7 mouse cellular contexts compared by ENCODE assay signal in the genomic region with DNA sequence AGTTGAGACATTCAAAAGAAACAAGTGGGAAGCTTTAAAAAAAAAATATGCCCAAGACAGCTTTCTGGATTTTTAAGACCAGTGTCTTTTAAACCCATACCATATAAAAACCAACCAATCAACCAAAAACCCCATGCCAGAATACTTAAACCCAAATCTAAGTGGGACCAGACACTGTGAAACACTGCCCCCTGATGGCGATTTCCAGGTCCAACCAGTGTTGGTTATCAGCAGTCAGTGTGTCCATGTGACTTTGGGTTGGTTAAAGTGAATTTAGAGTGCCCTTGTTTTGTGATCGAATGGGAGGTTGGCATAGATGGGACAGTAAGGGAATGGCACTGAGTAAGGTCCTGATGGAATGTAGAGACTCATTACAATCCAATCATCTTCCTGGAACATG.
DNase-seq lines count a peak whose midpoint lies in the region; ATAC-seq and TF ChIP-seq lines count a peak whose summit lies in the region.

No protein-coding gene starts in this region.

- H3K79me2 ChIP-seq in C2C12 (ENCODE audit: control insufficient read depth, insufficient read depth) = no peaks in the 10 kb centered on the region

- no peak overlapping the region for H3ac ChIP-seq in C2C12 (ENCODE audit: control insufficient read depth, insufficient read length, low read depth)

- H3K36me3 ChIP-seq in C2C12 (ENCODE audit: control insufficient read depth, insufficient read depth) = no peaks in the 10 kb centered on the region
- no peaks in the 10 kb centered on the region for H3K36me3 ChIP-seq in forebrain, embryonic 14.5 days (ENCODE audit: control insufficient read depth, insufficient read depth, low read length)

- H3K4me3 ChIP-seq in layer of hippocampus, adult 2 months = no peak overlapping the region
- H3K4me3 ChIP-seq in C2C12 (ENCODE audit: insufficient read depth, poor library complexity, severe bottlenecking) = no peak overlapping the region
- no peak overlapping the region for H3K4me3 ChIP-seq in forebrain, embryonic 14.5 days (ENCODE audit: low read depth, low read length)

- H3K4me1 ChIP-seq in forebrain, embryonic 14.5 days (ENCODE audit: control insufficient read depth, insufficient read depth, low read length) = no peaks in the 10 kb centered on the region

- no peak overlapping the region for H3K4me2 ChIP-seq in forebrain, embryonic 14.5 days (ENCODE audit: low read length)

- no peak overlapping the region for H3K9ac ChIP-seq in forebrain, embryonic 14.5 days (ENCODE audit: low read length)

- WGBS in forebrain, embryonic 14.5 days = 39% methylated on average over 2 of the region's 2 CpGs

- H3K27me3 ChIP-seq in C2C12 (ENCODE audit: control insufficient read depth, insufficient read depth, insufficient read length) = no peaks in the 10 kb centered on the region
- no peaks in the 10 kb centered on the region for H3K27me3 ChIP-seq in forebrain, embryonic 14.5 days (replicated peaks; ENCODE audit: control insufficient read depth, insufficient read depth, low read length)

- TF ChIP-seq CTCF in layer of hippocampus, adult 2 months (conservative IDR thresholded peaks at IDR 0.05) = peak; percentile 68
- TF ChIP-seq CTCF in C2C12 (IDR thresholded peaks at IDR 0.05; ENCODE audit: control insufficient read depth, insufficient read depth, insufficient read length) = peak; percentile 10

- H3K27ac ChIP-seq in layer of hippocampus, adult 2 months = no peak overlapping the region
- H3K27ac ChIP-seq in forebrain, embryonic 14.5 days (ENCODE audit: low read depth, low read length) = no peak overlapping the region

- peak in 1 of 2 experiments; percentile 19 for DNase-seq in layer of hippocampus, adult 2 months (ENCODE audit: low spot score in 2 of 2)
- no peak for DNase-seq in layer of hippocampus, adult 9-10 months (ENCODE audit: low spot score)
- DNase-seq in ES-CJ7 (ENCODE audit: low read depth, low spot score) = peak; percentile 40
- peak; percentile 39 for DNase-seq in embryo, embryonic 10 days (ENCODE audit: low spot score)
- no peak for DNase-seq in forebrain, embryonic 14.5 days (ENCODE audit: low spot score)

- peak; percentile 30; the same call in 1 of the 2 replicates for ATAC-seq in neutrophil, adult 5-6 weeks (ENCODE audit: extremely low read depth, insufficient number of reproducible peaks, low FRiP score, poor library complexity, severe bottlenecking)
- ATAC-seq in forebrain, embryonic 14.5 days = no peak

- H3K9me3 ChIP-seq in forebrain, embryonic 14.5 days (replicated peaks; ENCODE audit: control insufficient read depth, low read length) = no peaks in the 10 kb centered on the region

- H3K79me3 ChIP-seq in C2C12 (ENCODE audit: low read depth) = no peaks in the 10 kb centered on the region

TF ChIP-seq in C2C12, 6 proteins besides CTCF, POLR2A, EP300 and RAD21:
- no peak for TF ChIP-seq FOSL1 (IDR thresholded peaks at IDR 0.05; ENCODE audit: insufficient read depth, low read length, poor library complexity, severe bottlenecking)
- no peak for TF ChIP-seq CEBPB (IDR thresholded peaks at IDR 0.05; ENCODE audit: low read depth)
- no peak for TF ChIP-seq MYOD1 (IDR thresholded peaks at IDR 0.05; ENCODE audit: control insufficient read depth, insufficient read length, low read depth)
- TF ChIP-seq USF1 (IDR thresholded peaks at IDR 0.05; ENCODE audit: low read depth) = no peak
- no peak for TF ChIP-seq MAX (IDR thresholded peaks at IDR 0.05)
- no peak for TF ChIP-seq MYOG (IDR thresholded peaks at IDR 0.05; ENCODE audit: control insufficient read depth, extremely low read depth, insufficient read length)

Comparison
In these comparisons a context has a peak if more than half of its experiments do, and no peak if none do; other contexts are left out.
1. DNase-seq: peak in ES-CJ7 (single experiment) and embryo, embryonic 10 days (single experiment); none in layer of hippocampus, adult 9-10 months (single experiment) and forebrain, embryonic 14.5 days (single experiment).